Mouse (Mus musculus) spleen, postnatal 14 days (tissue): ENCODE results near the gene D1Ertd622e.
"Not testable (repeated sequence)": the region's sequence is repeated elsewhere in the genome, so short reads cannot be mapped to it uniquely, and the experiment has no call there.

Experiments
- DNase-seq, 2 experiments: peaks; one replicate each; pipeline ENCODE4 v3.0.0; 2021 to 2022; ENCODE audit warnings: low spot score in 2 of 2

The D1Ertd622e gene

DNA sequence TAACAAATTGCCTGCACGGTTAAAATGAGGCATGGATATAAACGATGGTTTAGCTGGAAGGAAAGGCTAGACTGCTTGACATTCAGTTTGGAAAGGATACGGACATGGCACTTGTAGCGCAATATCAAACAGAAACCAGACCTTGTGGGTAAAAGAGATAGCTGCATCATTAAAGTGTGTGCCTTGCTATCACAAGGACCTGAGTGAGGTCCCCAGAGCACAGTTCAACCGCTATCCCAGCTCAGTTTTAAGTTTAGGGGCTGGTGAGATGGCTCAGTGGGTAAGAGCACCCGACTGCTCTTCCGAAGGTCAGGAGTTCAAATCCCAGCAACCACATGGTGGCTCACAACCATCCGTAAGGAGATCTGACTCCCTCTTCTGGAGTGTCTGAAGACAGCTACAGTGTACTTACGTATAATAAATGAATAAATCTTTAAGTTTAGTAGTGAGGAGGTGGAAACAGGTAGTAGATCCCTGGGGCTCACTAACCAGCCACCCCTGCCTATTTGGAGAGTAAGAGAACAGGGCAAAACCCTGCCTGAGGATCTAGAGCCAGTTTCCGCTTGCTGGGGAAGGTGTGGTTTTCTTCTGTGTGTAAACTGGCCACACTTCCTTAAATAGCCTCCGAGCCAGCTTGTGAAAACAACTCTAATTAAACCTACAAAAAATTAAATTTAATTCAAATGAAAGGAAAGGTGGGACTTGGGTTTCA is 29.2 kb downstream of the D1Ertd622e start:
- DNase-seq, result no peak

DNA sequence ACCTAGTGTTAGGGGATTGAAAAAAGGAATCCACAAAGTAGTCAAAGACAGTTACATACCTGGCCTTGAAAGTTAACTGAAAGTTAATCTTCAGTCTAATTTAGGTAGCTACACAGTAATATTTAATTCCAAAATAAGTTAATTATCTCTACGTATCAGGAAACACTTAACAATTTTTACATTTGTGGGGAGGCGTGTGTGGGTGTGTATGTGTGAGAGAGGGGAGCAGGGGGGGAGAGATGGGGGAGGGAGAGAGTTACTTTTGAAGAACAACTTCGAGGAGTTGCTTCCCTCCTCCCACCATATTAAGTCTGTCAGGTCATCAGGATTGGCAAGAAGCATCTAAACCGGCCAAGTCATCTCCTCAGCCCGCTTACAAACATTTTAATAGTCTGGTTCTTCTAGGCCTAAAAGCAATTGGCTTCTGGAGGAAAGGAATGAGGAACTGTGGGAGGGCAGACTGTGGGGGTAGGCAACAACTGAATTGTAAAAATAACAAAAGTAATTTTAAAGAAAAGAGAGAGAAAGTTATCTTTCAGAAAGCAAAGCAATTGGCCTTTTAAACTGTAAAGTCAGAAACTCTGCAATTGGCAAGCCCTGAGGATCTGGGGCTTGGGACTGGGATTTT is 29.9 kb downstream of the D1Ertd622e start:
- no peak for DNase-seq

DNA sequence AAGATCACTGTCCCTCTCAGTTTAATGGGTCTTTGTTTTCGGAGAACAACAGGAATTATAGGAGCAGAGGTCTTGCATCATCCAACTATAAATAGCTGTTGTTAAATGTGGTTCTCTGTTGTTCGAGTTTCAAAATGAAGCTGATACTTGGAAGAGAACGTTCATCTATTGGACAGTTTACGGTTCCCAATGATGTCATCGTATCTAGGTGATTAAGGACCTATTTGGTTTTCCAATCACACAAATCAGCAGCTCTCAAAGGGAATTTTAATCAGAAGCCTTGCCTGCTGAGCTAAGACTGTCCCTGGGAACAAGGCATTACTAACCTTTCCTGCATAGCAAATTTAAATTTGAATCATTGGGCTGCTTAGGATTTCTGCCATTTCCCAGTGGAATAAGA is 31.7 kb downstream of the D1Ertd622e start:
- no peak for DNase-seq

DNA sequence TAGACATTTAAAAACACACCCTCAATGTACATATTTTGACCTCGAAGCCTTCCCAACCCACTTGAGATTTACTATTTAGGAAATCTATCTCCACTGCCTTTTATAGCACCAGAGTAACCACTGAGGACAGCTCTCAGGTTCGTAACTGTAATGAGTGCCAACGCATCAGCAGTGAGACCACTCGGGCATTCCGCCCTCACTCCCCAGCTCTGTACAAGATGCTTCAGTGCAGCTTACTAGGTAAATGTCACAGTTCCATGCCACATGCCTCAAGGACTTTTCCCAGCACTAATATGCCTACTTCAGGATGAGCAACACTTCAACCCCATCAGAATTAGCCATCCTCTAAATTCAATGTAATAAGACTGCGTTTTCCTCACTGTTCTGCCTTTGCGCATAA is 33.0 kb downstream of the D1Ertd622e start:
- DNase-seq, result no peak

DNA sequence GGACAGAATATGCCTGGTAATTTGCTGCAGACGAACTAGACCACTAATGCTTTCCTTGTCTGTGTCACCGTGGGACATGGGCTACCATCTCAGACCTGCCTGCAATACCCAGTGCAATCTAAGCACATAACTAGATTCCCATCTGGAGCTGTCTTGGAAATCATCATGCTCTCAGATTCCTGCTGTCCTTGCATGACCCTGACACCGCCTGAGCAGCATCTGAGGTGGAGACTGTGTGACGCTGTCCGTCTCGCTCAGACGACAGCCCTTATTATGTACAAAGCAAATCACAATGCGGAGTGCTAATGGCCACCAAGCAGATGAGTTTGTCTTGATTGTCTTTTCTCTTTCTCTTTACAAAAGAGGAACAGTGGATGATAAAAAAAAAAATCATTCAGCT is 33.9 kb downstream of the D1Ertd622e start:
- no peak for DNase-seq

DNA sequence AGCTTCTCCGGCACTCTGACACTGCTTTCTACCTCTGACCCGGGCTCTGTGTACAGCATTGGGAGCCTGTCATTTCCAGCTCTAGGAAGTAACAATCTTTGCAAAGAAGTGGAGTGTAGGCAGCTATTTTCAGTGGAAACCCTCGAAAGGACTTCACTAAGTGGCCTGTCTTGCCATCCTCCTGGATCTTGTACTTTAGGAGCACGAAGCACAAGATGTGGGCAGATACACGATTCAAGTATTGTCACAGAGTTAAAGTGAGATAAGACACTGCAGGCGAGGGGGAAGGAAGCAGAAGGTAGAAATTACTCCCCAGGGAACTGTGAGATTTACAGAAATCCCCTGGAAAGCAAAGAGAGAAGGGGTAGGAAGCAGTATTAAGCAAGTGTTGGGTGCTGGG is 36.4 kb downstream of the D1Ertd622e start:
- no peak for DNase-seq

DNA sequence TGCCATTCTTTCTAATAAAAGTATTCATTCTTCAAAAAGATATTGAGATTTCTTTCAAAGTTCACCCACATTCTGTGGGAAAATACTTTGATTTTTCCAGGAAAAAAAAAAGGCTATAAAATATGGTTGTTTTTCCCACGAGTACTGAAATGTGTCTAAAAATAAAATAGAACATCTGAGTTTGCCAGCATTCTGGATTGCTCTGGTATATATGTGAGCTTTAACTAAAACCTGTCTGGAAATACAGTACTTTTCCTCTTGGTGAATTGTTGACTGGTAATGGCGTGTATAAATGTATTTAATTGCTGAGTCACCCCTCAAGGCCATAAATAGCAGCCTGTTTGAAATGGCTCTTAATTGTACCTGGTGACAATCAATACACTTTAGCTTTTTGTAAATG is 37.5 kb downstream of the D1Ertd622e start:
- no peak for DNase-seq

DNA sequence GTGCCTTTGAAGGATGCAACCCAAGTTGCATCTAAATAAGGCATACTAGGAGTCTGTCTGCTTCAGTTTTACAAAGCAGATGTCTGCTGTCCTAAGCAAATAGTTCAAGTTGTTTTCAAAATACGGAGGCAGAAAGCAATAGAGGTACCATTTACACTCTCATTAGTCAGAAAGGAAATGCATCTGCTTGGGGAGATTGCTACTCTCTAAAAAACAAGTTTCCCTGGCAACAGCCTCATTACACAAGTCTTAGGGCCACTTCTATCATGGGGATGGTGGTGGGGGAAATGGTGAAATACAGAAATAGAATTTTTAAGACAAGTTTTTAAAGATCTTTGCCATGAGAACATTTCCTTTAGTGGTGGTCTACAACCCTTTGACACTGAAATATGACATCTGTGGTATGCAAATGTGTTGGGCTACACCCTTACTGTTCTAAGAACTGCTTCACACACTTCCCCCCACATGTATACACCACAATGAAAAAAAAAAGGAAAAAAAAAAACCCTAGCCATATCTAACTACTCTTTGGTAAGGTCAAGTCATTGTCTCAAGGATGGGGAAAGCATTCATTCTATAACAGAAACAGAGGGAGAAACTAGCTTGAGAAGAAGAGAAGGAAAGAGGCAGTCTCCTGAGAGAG is 38.5 kb downstream of the D1Ertd622e start:
- no peak for DNase-seq

DNA sequence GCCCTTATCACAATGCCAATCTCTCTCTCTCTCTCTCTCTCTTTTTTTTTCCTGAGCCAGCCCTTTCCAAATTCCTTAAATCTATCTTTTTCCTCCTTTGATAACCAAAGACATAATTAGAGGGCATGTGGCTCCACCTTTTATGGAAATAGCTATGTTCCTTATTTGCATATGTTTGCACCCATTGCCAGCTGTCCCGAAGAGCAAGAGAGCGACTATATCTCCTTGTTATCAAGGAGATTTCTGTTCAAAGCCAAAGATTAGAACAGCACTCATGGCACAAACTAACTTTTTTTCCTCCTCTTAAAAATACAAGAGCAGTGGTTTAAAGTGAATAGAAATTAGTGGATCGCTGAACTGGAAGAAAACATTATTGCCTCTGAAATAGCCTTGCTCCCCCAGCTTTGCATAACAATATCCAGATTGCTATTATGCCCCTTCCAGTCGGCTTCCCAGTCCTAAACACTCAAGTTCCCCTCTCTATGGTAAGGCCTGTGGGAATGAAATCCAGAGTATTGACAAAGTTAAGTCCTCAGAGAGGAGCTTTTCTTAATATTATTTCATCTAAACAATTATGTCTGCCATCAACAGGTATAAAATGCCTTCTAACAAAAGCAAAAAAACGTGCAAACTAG is 39.2 kb downstream of the D1Ertd622e start:
- DNase-seq, result no peak

DNA sequence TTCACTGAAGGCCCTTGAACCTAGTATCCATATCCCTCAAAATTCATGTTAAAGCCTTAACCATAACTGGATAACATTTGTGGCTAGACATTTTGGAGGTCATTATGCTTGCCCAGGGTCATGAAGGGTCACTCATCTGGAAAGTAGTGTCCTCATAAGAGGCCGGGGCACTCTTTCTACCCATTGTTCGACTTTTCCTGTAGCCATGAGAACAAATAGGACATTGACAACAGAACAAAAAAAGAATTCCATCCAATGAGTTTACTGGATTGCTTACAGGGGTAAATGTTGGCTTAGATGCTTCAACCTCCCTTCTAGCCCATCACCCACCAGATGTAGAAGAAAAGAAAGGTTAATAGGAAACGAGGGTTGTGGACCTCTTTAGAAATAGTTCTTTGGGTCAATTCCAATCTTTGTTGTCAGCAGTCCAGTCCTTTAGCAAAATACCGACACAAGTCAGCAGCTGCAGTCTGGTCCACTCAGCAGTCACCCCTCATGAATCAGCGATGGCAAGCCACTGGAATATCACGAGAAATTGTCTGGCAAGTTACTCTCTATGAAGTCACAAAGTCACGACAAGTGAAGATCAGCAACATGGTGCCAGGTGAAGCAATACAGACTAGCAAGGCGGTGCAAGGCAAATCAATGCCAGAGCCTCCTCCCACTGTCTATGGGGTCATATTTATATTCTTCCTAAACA is 42.1 kb downstream of the D1Ertd622e start:
- DNase-seq, result no peak

DNA sequence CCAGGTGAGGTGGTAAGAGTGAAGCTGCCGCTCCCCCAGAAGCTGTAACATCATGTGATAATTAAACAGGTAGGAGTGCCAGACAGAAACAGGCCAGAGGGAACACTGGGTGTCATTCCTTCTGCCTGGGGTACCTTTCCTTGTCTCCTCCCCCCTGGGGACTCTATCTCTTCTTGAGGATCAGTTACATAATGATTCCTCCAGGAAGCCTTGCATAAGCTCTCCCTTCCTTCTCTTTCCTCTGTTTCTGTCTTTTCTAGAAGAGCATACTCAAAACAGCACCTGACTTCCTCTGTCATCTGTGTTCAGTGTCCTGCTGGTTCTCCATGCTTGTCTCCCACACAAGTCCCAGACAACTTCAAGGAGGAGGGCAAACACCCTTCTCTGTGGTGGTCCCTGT is 46.3 kb downstream of the D1Ertd622e start:
- DNase-seq, result no peak

DNA sequence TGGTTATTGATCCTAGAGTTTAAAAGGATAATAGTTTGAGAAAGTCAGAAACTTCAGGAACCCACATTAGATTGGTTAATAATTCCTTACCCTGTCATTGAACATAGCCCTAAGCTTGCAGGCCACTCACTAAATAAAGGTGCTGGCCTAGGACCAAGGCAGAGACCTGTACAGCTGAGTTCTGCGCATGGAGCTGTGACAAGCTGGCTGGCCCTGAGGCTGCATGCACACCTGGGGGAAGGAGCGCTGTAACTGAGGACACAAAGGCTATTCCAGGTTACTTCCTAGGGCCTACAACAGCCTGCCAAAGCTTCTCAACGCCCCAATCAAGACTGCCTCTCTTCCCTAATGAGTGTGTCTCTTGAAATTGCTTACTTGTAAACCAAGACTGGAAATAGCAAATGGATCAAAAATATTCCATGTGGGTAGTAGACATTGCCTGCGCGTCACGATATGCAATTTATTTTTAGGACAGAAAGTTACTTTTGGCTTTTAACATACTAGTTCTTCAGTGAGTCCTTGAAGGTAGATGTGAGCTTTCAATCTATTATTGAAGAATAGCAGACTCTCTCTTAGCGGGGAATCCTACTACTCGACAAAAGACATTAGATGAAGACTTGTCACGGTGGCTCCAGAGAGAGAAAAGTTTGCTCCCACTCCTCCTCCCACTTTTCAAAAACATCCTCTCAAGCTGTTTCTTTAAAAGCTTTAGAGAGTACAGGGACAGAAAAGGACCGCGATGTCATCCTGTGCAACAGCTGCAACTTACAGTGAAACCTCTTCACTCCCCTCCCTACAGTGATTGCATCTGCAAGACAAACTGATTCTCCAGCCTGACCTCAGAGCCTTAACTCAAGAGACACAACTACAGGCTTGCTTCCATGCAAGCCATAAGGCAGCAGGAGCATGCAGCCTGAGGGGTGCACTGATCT is 47.1 kb downstream of the D1Ertd622e start:
- DNase-seq, result no peak

DNA sequence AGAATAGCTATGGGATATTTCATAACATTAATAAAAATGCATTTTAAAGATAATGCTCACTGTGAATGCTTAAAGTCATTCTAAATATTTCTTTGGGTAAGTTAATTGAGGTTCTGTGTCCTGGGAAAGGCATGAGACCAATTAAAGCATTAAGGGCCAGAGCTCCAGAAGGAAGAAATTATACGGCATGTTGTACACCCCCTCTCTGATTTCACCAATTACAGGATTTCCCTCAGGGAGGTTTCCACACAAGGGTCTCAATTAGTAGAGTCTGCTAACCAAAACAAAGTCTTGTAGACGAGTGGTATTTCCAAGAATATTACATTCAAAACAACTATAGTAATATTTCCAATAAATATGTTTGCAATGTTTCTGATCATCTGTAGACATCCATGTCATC is 50.1 kb downstream of the D1Ertd622e start:
- no peak for DNase-seq

DNA sequence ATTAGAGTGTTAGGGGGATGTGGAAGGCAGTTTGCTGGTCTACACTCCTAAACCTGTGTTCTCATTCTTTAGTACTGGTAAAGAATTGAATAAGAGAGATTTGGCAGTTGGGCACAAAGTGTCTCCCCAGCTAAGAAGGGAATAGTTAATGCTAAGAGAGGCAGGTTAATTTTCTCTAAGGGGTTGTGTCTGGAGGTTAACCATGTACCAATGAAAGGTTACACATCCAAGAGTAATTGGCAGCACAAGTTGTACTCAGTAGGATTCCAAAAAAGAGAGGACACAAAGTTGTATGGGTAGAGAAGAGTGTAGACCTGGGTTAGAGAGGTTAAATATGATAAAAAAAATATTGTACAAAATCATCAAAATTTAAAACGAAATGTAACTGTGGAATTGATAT is 58.5 kb downstream of the D1Ertd622e start:
- no peak for DNase-seq

DNA sequence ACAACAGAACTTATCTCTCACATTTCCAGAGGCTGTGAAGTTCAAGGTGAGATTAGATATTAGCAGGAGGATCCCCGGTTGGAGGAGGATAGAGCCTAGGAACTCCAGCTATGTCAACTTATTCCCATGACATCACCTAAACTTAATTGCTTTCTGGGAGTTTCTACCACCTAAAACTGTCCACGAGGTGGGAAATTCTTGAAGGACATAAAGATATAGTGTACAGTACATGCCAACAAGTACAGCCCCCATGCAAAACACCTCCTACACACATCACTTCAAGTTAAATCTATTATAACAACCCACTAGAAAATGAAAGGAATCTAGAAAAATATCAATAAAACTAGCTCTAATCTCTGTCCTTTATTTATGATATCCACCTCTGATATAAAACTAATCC is 61.5 kb downstream of the D1Ertd622e start:
- no peak for DNase-seq

DNA sequence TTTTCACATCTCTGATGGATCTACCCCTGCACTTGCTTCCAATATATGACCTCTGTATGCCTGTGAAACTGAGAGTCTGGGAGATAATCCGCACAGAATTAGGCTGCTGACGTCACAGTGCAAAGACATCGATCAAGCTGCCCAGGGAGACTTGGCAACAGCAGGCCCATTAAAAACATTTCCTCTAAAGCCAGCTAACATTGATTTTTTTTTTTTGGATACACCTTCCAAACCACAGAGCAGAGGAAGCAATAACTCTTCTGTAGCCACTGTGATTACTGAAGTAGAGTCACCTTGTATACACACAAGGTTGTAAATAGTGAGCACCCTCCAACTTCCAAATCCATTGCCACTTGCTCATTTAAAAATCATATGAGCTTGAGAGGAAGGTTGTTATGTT is 62.8 kb downstream of the D1Ertd622e start:
- no peak for DNase-seq

DNA sequence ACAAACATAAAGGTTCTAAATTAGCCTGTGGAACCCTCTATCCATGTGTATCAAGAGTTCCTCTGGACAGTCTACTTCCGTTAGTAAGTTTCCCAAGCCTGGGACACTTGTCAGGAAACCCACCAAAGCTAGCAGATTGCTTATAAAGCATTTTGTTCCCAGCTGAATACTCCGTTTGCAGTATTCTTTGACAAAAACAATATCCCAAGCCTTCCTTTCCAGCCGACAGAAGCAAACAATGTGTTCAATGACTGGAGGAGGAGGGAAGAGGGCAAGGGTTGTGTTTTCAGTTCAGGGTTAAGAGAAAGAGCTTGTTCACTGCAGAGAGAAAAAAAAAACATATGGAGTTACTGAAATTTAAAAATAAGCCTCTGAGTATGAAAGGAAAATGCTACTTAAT is 73.3 kb downstream of the D1Ertd622e start:
- DNase-seq, result no peak

DNA sequence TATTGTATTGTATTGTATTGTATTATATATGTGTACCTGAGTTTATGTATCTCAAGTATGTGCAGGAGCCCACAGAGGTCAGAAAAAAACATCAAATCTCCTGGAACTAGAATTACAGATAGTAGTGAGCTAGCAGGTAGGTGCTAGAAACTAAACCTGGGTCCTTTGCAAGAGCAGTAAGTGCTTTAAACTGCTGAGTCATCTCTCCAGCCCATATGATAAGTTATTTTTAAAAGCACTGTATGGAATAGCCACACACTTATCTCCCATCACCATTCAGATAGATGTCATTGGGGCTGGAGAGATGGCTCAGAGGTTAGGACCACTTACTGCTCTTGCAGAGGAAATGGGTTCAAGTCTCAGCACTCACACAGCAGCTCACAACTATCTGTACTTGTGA is 76.8 kb downstream of the D1Ertd622e start:
- DNase-seq, result no peak

DNA sequence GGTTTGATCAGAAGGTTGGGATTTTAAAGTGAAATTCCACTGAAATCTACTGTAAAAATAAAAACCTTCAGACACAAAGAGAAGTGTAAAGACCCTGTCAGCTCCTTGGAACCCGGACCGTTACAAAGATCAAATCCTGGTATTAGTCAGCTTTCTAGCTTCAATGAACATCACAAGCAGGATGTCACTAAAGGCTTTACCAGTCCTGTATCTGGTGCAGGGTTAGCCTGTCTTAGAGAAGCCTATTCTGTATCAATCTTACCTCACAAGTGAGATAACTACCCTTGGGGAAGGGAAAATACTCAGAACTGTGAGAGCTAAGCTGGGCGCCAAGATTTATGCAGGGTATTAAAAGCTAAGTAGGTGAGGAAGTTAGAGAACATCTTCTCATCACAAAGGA is 77.7 kb downstream of the D1Ertd622e start:
- no peak for DNase-seq

DNA sequence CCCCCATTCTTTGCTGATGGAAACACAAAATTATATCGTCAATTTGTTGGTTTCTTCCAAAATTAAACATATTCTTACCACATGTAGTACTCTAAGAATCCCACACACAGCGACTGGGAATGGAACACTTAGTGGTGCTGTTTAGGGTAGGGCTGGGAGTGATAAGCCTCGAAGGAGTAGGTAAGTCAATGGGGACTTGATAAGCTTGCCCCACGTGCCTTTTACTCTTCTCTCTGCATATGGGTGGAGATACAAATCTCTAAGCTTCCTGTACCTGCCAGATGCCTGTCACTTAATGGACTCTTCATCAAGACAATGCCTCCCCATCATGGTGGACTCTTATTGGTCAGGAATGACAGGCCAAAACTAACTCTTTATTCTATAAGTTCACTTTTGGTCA is 78.8 kb downstream of the D1Ertd622e start:
- DNase-seq, result no peak

DNA sequence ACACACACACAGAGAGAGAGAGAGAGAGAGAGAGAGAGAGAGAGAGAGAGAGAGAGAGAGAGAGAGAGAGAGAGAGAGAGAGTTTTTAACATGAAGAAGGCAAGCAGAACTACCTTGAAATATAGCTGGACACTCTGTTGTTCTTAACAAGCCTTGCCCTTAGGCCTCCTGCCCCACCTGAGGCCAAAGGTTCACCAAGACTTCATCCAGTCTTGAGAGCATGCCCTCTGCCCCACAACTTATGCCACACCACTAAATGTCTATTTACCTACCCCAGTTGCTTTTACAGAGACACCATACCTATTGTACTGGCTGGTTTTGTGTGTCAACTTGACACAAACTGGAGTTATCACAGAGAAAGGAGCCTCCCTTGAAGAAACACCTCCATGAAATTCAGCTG is 81.2 kb downstream of the D1Ertd622e start:
- DNase-seq, result not testable (repeated sequence)
